Mouse (Mus musculus): ENCODE measurements at regions not wholly inside any gene's neighbourhood (a gene's known extent, or its start where the extent isn't known, plus 50 kb on each side); places are given as distances from the start of the nearest gene placed in this dataset.

GRCm38 (mm10) chr16:74795360-74796302 lies 384.0 kb upstream of the Robo2 start:
- no peak overlapping the region for H3K27ac ChIP-seq
- H3K4me1 ChIP-seq (replicated peaks) = no peaks in the 10 kb centered on the region
- 54% methylated on average over 5 of the region's 5 CpGs for WGBS
- H3K9me3 ChIP-seq = no peaks in the 10 kb centered on the region
- H3K36me3 ChIP-seq = no peaks in the 10 kb centered on the region
- H3K4me3 ChIP-seq = no peak overlapping the region
- H3K27me3 ChIP-seq (ENCODE audit: insufficient read depth, poor library complexity, severe bottlenecking) = no peaks in the 10 kb centered on the region
- peak; percentile 5 for DNase-seq (ENCODE audit: low spot score)

- Histone ChIP-seq H3K36me3 (no peaks in the 10 kb centered on the region), H3K4me1 (replicated peaks) (no peaks in the 10 kb centered on the region), H3K9me3 (no peaks in the 10 kb centered on the region), H3K27me3 (ENCODE audit: insufficient read depth, poor library complexity, severe bottlenecking) (no peaks in the 10 kb centered on the region), H3K27ac (no peak overlapping the region), H3K4me3 (no peak overlapping the region)
- no peak for DNase-seq (ENCODE audit: low spot score)
- 86% methylated on average over 9 of the region's 9 CpGs for WGBS
Measured at GRCm38 (mm10) chr16:74785365-74786119, 373.9 kb upstream of the Robo2 start.

DNA sequence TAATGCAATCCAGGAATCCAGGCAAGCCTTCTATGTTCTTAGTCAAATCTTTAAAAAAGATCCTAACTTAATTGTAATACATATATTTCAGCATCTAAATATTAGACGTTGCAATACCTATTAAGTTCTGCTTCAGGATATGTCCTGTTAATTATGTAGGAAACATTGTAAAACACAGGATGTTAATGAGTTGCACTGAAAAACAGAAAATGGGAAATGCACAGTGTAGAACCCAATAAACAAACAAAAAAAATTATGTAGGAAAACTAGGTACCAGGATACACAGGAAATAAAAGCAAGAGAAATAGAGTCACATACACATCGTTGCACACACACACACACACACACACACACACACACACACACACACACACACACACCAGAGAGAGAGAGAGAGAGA lies 368.8 kb upstream of the Robo2 start:
- no peaks in the 10 kb centered on the region for H3K27me3 ChIP-seq (ENCODE audit: insufficient read depth, poor library complexity, severe bottlenecking)
- no peak overlapping the region for H3K27ac ChIP-seq
- H3K4me1 ChIP-seq (replicated peaks) = no peaks in the 10 kb centered on the region
- no peaks in the 10 kb centered on the region for H3K36me3 ChIP-seq
- no peaks in the 10 kb centered on the region for H3K9me3 ChIP-seq
- WGBS = 98% methylated on average over 2 of the region's 2 CpGs
- DNase-seq (ENCODE audit: low spot score) = no peak
- no peak overlapping the region for H3K4me3 ChIP-seq

GRCm38 (mm10) chr16:74768264-74768663 lies 356.6 kb upstream of the Robo2 start:
- Histone ChIP-seq H3K27ac (no peak overlapping the region), H3K27me3 (ENCODE audit: insufficient read depth, poor library complexity, severe bottlenecking) (no peaks in the 10 kb centered on the region), H3K36me3 (no peaks in the 10 kb centered on the region), H3K9me3 (no peaks in the 10 kb centered on the region), H3K4me3 (no peak overlapping the region), H3K4me1 (replicated peaks) (no peaks in the 10 kb centered on the region)
- 77% methylated on average over 4 of the region's 4 CpGs for WGBS
- DNase-seq (ENCODE audit: low spot score) = no peak

GRCm38 (mm10) chr16:74756720-74757345 lies 345.2 kb upstream of the Robo2 start:
- DNase-seq (ENCODE audit: low spot score) = no peak
- Histone ChIP-seq H3K27me3 (ENCODE audit: insufficient read depth, poor library complexity, severe bottlenecking) (no peaks in the 10 kb centered on the region), H3K9me3 (no peaks in the 10 kb centered on the region), H3K36me3 (no peaks in the 10 kb centered on the region), H3K4me3 (no peak overlapping the region), H3K4me1 (replicated peaks) (no peaks in the 10 kb centered on the region), H3K27ac (no peak overlapping the region)
- WGBS = 73% methylated on average over 6 of the region's 6 CpGs

- Histone ChIP-seq H3K36me3 (no peaks in the 10 kb centered on the region), H3K4me1 (replicated peaks) (no peaks in the 10 kb centered on the region), H3K27me3 (ENCODE audit: insufficient read depth, poor library complexity, severe bottlenecking) (no peaks in the 10 kb centered on the region), H3K27ac (no peak overlapping the region), H3K9me3 (no peaks in the 10 kb centered on the region), H3K4me3 (no peak overlapping the region)
- DNase-seq (ENCODE audit: low spot score) = no peak
- WGBS = 25% methylated on average over 3 of the region's 3 CpGs
Measured at GRCm38 (mm10) chr16:74750900-74751299, 339.3 kb upstream of the Robo2 start.

GRCm38 (mm10) chr16:74749006-74749405 lies 337.4 kb upstream of the Robo2 start:
- H3K27me3 ChIP-seq (ENCODE audit: insufficient read depth, poor library complexity, severe bottlenecking) = no peaks in the 10 kb centered on the region
- H3K9me3 ChIP-seq = no peaks in the 10 kb centered on the region
- DNase-seq (ENCODE audit: low spot score) = no peak
- no peak overlapping the region for H3K4me3 ChIP-seq
- H3K36me3 ChIP-seq = no peaks in the 10 kb centered on the region
- no peak overlapping the region for H3K27ac ChIP-seq
- H3K4me1 ChIP-seq (replicated peaks) = no peaks in the 10 kb centered on the region

DNA sequence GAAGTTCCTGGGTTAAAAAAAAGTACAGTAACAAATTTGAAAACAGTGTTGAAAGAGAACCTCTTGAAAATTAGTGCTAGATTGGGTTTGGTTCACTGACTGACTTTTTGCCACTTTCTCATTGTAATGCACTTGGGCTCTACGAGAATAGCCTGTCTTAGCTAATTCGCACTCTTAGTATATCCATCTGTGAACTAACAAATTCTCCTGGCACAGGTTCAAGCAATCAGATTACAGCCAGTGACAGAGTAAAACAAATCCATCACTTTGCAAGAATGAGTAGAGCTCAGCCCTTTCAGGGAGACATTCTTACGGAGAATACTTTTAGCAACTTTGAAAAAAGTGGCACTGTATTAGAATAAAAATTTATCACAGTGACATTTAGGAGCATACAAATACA lies 331.9 kb upstream of the Robo2 start:
- 88% methylated on average over 3 of the region's 3 CpGs for WGBS
- H3K4me3 ChIP-seq = no peak overlapping the region

GRCm38 (mm10) chr16:74739194-74740135 lies 327.8 kb upstream of the Robo2 start:
- Histone ChIP-seq H3K27ac (no peak overlapping the region), H3K27me3 (ENCODE audit: insufficient read depth, poor library complexity, severe bottlenecking) (no peaks in the 10 kb centered on the region), H3K4me1 (replicated peaks) (no peaks in the 10 kb centered on the region), H3K4me3 (no peak overlapping the region), H3K9me3 (no peaks in the 10 kb centered on the region), H3K36me3 (no peaks in the 10 kb centered on the region)
- WGBS = 87% methylated on average over 12 of the region's 12 CpGs
- no peak for DNase-seq (ENCODE audit: low spot score)

More for the DNA sequence above, 331.9 kb upstream of the Robo2 start:
- Histone ChIP-seq H3K36me3 (no peaks in the 10 kb centered on the region), H3K27ac (no peak overlapping the region), H3K4me1 (replicated peaks) (no peaks in the 10 kb centered on the region), H3K27me3 (ENCODE audit: insufficient read depth, poor library complexity, severe bottlenecking) (no peaks in the 10 kb centered on the region), H3K9me3 (no peaks in the 10 kb centered on the region)
- DNase-seq (ENCODE audit: low spot score) = no peak

- DNase-seq (ENCODE audit: low spot score) = no peak
- no peaks in the 10 kb centered on the region for H3K4me1 ChIP-seq (replicated peaks)
- H3K27ac ChIP-seq = no peak overlapping the region
- no peaks in the 10 kb centered on the region for H3K36me3 ChIP-seq
- WGBS = 90% methylated on average over 9 of the region's 9 CpGs
- H3K27me3 ChIP-seq (ENCODE audit: insufficient read depth, poor library complexity, severe bottlenecking) = no peaks in the 10 kb centered on the region
- H3K4me3 ChIP-seq = no peak overlapping the region
- H3K9me3 ChIP-seq = no peaks in the 10 kb centered on the region
Measured at GRCm38 (mm10) chr16:74732940-74733776, 321.5 kb upstream of the Robo2 start.

DNA sequence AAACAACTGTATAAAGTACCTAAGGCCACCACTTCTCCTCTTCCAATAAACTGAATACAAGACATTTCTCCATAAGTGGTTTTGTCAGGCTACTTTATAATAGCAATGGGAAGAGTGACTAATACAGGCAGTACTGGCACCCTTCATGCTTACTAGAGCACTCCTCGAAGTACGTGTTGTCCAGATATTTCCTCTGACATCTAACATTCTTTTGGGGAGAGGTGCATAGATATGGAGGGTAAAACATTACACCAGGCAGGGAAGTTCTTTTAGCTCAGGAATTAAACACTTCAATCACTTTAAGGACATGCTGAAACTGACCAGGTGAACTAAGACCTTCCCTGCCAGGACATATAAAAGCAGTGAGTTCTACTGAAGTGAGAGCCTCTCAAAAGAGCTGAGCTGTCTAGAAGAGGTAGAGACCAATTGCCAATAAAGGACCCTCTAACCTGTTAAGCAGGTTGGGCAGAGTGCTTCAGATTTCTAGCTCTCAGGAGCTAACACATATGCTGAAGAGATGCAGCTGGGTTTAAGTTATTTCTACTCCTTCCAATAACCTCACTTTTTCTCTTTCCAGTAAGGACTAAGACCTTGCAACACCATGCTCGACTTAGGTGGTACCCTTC lies 318.7 kb upstream of the Robo2 start:
- H3K36me3 ChIP-seq = no peaks in the 10 kb centered on the region
- H3K4me3 ChIP-seq = no peak overlapping the region
- no peak overlapping the region for H3K27ac ChIP-seq
- H3K27me3 ChIP-seq (ENCODE audit: insufficient read depth, poor library complexity, severe bottlenecking) = no peaks in the 10 kb centered on the region
- no peaks in the 10 kb centered on the region for H3K4me1 ChIP-seq (replicated peaks)
- no peak for DNase-seq (ENCODE audit: low spot score)
- no peaks in the 10 kb centered on the region for H3K9me3 ChIP-seq
- 89% methylated on average over 3 of the region's 3 CpGs for WGBS

All from hindbrain, embryonic 10.5 days (tissue).